Mouse (Mus musculus): ENCODE measurements around the gene Ren1. TPM values are rescaled to one million over a fixed set of nuclear protein-coding genes. Genes with fewer than 3 reads are reported as not detected.

Gene Ren1
- polyA plus RNA-seq, 1 experiment: 3.3 TPM

- Histone ChIP-seq H3K27me3 (ENCODE audit: control insufficient read depth, insufficient read depth, low read length) (no peaks in the 10 kb centered on the region), H3K4me1 (ENCODE audit: control insufficient read depth, insufficient read depth, insufficient read length, low read length) (peaks cover 11% of the 10 kb centered on the region), H3K4me3 (ENCODE audit: low read depth, low read length) (no peak overlapping the region), H3K36me3 (ENCODE audit: control insufficient read depth, insufficient read depth, low read length) (peaks cover 14% of the 10 kb centered on the region), H3K27ac (ENCODE audit: insufficient read depth, low read depth, low read length) (no peak overlapping the region)
- WGBS: 94% methylated on average over 5 of the region's 5 CpGs
- TF ChIP-seq CTCF (IDR thresholded peaks at IDR 0.05; ENCODE audit: extremely low read depth, insufficient read length, insufficient replicate concordance, low read depth, low read length): no peak
- TF ChIP-seq POLR2A (IDR thresholded peaks at IDR 0.05; ENCODE audit: low read depth, low read length): no peak
These were observed 46.8 kb downstream of the Ren1 start for GRCm38 (mm10) chr1:133397094-133397482.

GRCm38 (mm10) chr1:133397483-133398237 is 47.4 kb downstream of the Ren1 start:
- WGBS: 49% methylated on average over 17 of the region's 17 CpGs
- no peak overlapping the region for H3K4me3 ChIP-seq (ENCODE audit: low read depth, low read length)
- peaks cover 11% of the 10 kb centered on the region for H3K4me1 ChIP-seq (ENCODE audit: control insufficient read depth, insufficient read depth, insufficient read length, low read length)
- TF ChIP-seq CTCF (IDR thresholded peaks at IDR 0.05; ENCODE audit: extremely low read depth, insufficient read length, insufficient replicate concordance, low read depth, low read length): no peak
- no peak for TF ChIP-seq POLR2A (IDR thresholded peaks at IDR 0.05; ENCODE audit: low read depth, low read length)
- peak overlapping the region; percentile 14; the same call in 1 of the 2 replicates for H3K27ac ChIP-seq (ENCODE audit: insufficient read depth, low read depth, low read length)
- H3K36me3 ChIP-seq (ENCODE audit: control insufficient read depth, insufficient read depth, low read length): peaks cover 8% of the 10 kb centered on the region
- no peaks in the 10 kb centered on the region for H3K27me3 ChIP-seq (ENCODE audit: control insufficient read depth, insufficient read depth, low read length)

GRCm38 (mm10) chr1:133400014-133400725 is 49.9 kb downstream of the Ren1 start:
- Histone ChIP-seq H3K4me1 (ENCODE audit: control insufficient read depth, insufficient read depth, insufficient read length, low read length) (peaks cover 11% of the 10 kb centered on the region), H3K27me3 (ENCODE audit: control insufficient read depth, insufficient read depth, low read length) (no peaks in the 10 kb centered on the region), H3K4me3 (ENCODE audit: low read depth, low read length) (no peak overlapping the region), H3K36me3 (ENCODE audit: control insufficient read depth, insufficient read depth, low read length) (no peaks in the 10 kb centered on the region), H3K27ac (ENCODE audit: insufficient read depth, low read depth, low read length) (no peak overlapping the region)
- TF ChIP-seq POLR2A (IDR thresholded peaks at IDR 0.05; ENCODE audit: low read depth, low read length) (no peak), CTCF (IDR thresholded peaks at IDR 0.05; ENCODE audit: extremely low read depth, insufficient read length, insufficient replicate concordance, low read depth, low read length) (no peak)
- WGBS: 37% methylated on average over 13 of the region's 13 CpGs

GRCm38 (mm10) chr1:133404005-133404404 is 53.7 kb downstream of the Ren1 start:
- 60% methylated on average over 4 of the region's 4 CpGs for WGBS
- H3K4me3 ChIP-seq (ENCODE audit: low read depth, low read length): no peak overlapping the region
- TF ChIP-seq POLR2A (IDR thresholded peaks at IDR 0.05; ENCODE audit: low read depth, low read length) (no peak), CTCF (IDR thresholded peaks at IDR 0.05; ENCODE audit: extremely low read depth, insufficient read length, insufficient replicate concordance, low read depth, low read length) (no peak)
- H3K27ac ChIP-seq (ENCODE audit: insufficient read depth, low read depth, low read length): no peak overlapping the region
- no peaks in the 10 kb centered on the region for H3K27me3 ChIP-seq (ENCODE audit: control insufficient read depth, insufficient read depth, low read length)
- H3K4me1 ChIP-seq (ENCODE audit: control insufficient read depth, insufficient read depth, insufficient read length, low read length): peaks cover 11% of the 10 kb centered on the region
- no peaks in the 10 kb centered on the region for H3K36me3 ChIP-seq (ENCODE audit: control insufficient read depth, insufficient read depth, low read length)

GRCm38 (mm10) chr1:133406614-133407013 is 56.3 kb downstream of the Ren1 start:
- Histone ChIP-seq H3K27me3 (ENCODE audit: control insufficient read depth, insufficient read depth, low read length) (no peaks in the 10 kb centered on the region), H3K36me3 (ENCODE audit: control insufficient read depth, insufficient read depth, low read length) (no peaks in the 10 kb centered on the region), H3K4me1 (ENCODE audit: control insufficient read depth, insufficient read depth, insufficient read length, low read length) (peaks cover 11% of the 10 kb centered on the region; the same call in 1 of the 2 replicates), H3K4me3 (ENCODE audit: low read depth, low read length) (no peak overlapping the region), H3K27ac (ENCODE audit: insufficient read depth, low read depth, low read length) (no peak overlapping the region)
- WGBS: 74% methylated on average over 7 of the region's 7 CpGs
- TF ChIP-seq CTCF (IDR thresholded peaks at IDR 0.05; ENCODE audit: extremely low read depth, insufficient read length, insufficient replicate concordance, low read depth, low read length) (no peak), POLR2A (IDR thresholded peaks at IDR 0.05; ENCODE audit: low read depth, low read length) (no peak)

- H3K27me3 ChIP-seq (ENCODE audit: control insufficient read depth, insufficient read depth, low read length): no peaks in the 10 kb centered on the region
- peaks cover 11% of the 10 kb centered on the region; the same call in 1 of the 2 replicates for H3K4me1 ChIP-seq (ENCODE audit: control insufficient read depth, insufficient read depth, insufficient read length, low read length)
- WGBS: 70% methylated on average over 6 of the region's 6 CpGs
- H3K36me3 ChIP-seq (ENCODE audit: control insufficient read depth, insufficient read depth, low read length): no peaks in the 10 kb centered on the region
- H3K4me3 ChIP-seq (ENCODE audit: low read depth, low read length): no peak overlapping the region
- H3K27ac ChIP-seq (ENCODE audit: insufficient read depth, low read depth, low read length): no peak overlapping the region
- TF ChIP-seq POLR2A (IDR thresholded peaks at IDR 0.05; ENCODE audit: low read depth, low read length) (no peak), CTCF (IDR thresholded peaks at IDR 0.05; ENCODE audit: extremely low read depth, insufficient read length, insufficient replicate concordance, low read depth, low read length) (no peak)
These were observed 57.1 kb downstream of the Ren1 start for GRCm38 (mm10) chr1:133407436-133407835.

- Histone ChIP-seq H3K27me3 (ENCODE audit: control insufficient read depth, insufficient read depth, low read length) (no peaks in the 10 kb centered on the region), H3K4me1 (ENCODE audit: control insufficient read depth, insufficient read depth, insufficient read length, low read length) (peaks cover 16% of the 10 kb centered on the region; the same call in 1 of the 2 replicates), H3K36me3 (ENCODE audit: control insufficient read depth, insufficient read depth, low read length) (no peaks in the 10 kb centered on the region), H3K27ac (ENCODE audit: insufficient read depth, low read depth, low read length) (no peak overlapping the region), H3K4me3 (ENCODE audit: low read depth, low read length) (no peak overlapping the region)
- TF ChIP-seq CTCF (IDR thresholded peaks at IDR 0.05; ENCODE audit: extremely low read depth, insufficient read length, insufficient replicate concordance, low read depth, low read length) (no peak), POLR2A (IDR thresholded peaks at IDR 0.05; ENCODE audit: low read depth, low read length) (no peak)
- 76% methylated on average over 9 of the region's 9 CpGs for WGBS
These were observed 58.0 kb downstream of the Ren1 start for GRCm38 (mm10) chr1:133408321-133408720.
